Mouse (Mus musculus) ES-E14 (cell line): ENCODE measurements around the gene Mrps27. TPM values are rescaled to one million over a fixed set of nuclear protein-coding genes. Genes with fewer than 3 reads are reported as not detected.
A peak's percentile ranks its signal among the peaks of the same experiment; 100 is the strongest.

Source experiments
- DNase-seq: peaks from one replicate; pipeline ENCODE4 v3.0.0-alpha.2; 2013; ENCODE audit warnings: low read depth, low spot score
- H3K27ac ChIP-seq: 2 replicates; pipeline ENCODE4 v1.5.1; 2012; ENCODE audit warnings: low read depth, mild to moderate bottlenecking, low read length, moderate library complexity, mixed read lengths; ENCODE audit not compliant: poor library complexity, insufficient read depth, severe bottlenecking
- H3K36me3 ChIP-seq: 2 replicates; pipeline ENCODE4 v1.6.1; 2012; ENCODE audit warnings: mild to moderate bottlenecking, low read length, moderate library complexity, mixed read lengths; ENCODE audit not compliant: control insufficient read depth, poor library complexity, insufficient read depth, severe bottlenecking
- H3K4me1 ChIP-seq, 2 experiments: fragments of 150-350 bp in 1 of 2; sonication (generic) in 1 of 2; 2 replicates each; pipeline ENCODE4 v1.6.1; 2012; ENCODE audit warnings: low read length in 2 of 2, mild to moderate bottlenecking in 1 of 2, mixed read lengths in 1 of 2; ENCODE audit not compliant: control insufficient read depth in 2 of 2, insufficient read depth in 2 of 2, poor library complexity in 1 of 2
- H3K4me3 ChIP-seq, 2 experiments: fragments of 150-350 bp in 1 of 2; sonication (generic) in 1 of 2; 2 replicates each; pipeline ENCODE4 v1.5.1; 2012; ENCODE audit warnings: low read length in 2 of 2, low read depth in 1 of 2, mild to moderate bottlenecking in 1 of 2, mixed read lengths in 1 of 2; ENCODE audit not compliant: insufficient read depth in 1 of 2, poor library complexity in 1 of 2, severe bottlenecking in 1 of 2
- H3K9ac ChIP-seq: 2 replicates; pipeline ENCODE4 v1.6.1; 2012; ENCODE audit warnings: low read depth, mild to moderate bottlenecking, low read length, mixed read lengths; ENCODE audit not compliant: poor library complexity, insufficient read depth, severe bottlenecking
- H3K9me3 ChIP-seq: fragments of 150-350 bp; sonication (generic); 2 replicates; pipeline ENCODE4 v1.6.1; 2012; ENCODE audit warnings: low read depth, mild to moderate bottlenecking, low read length; ENCODE audit not compliant: control insufficient read depth, insufficient read depth
- CHD2 ChIP-seq: IDR thresholded peaks from 2 replicates; pipeline ENCODE4 v1.6.1; 2014; ENCODE audit warnings: mild to moderate bottlenecking, low read depth, low read length, inconsistent platforms
- HCFC1 ChIP-seq: IDR thresholded peaks from 2 replicates; pipeline ENCODE4 v1.6.1; 2012; ENCODE audit warnings: low read length, inconsistent platforms, borderline replicate concordance; ENCODE audit not compliant: insufficient read depth
- MAFK ChIP-seq: IDR thresholded peaks from 2 replicates; pipeline ENCODE4 v1.6.1; 2014; ENCODE audit warnings: mild to moderate bottlenecking, low read depth, low read length, inconsistent platforms; ENCODE audit not compliant: insufficient read depth
- ZC3H11A ChIP-seq: IDR thresholded peaks from 2 replicates; pipeline ENCODE4 v1.6.1; 2012; ENCODE audit warnings: low read depth, mild to moderate bottlenecking, inconsistent platforms, low read length, borderline replicate concordance
- ZNF384 ChIP-seq: IDR thresholded peaks from 2 replicates; pipeline ENCODE4 v1.6.1; 2012; ENCODE audit warnings: low read depth, low read length, inconsistent platforms
- in situ Hi-C, 2 experiments: fragments of 600-800 bp; cut with MboI; formaldehyde crosslinking; loops; one replicate each; pipeline ENCODE4 v1.15.1; 2025; ENCODE audit warnings: low sequenced_read_pairs in 2 of 2, inconsistent platforms in 1 of 2; ENCODE audit not compliant: unreplicated experiment in 2 of 2
- total RNA-seq: library from RNA; depleted of rRNA; stranded (reverse); fragments of 300-350 nt; gene quantifications from 2 replicates; pipeline ENCODE4 v1.2.3, GENCODE M21; 2012

The Mrps27 gene
- total RNA-seq, 1 experiment: 34.5 TPM

- Histone ChIP-seq H3K36me3 (no peaks in the 10 kb centered on the region), H3K4me3 (no peak overlapping the region), H3K27ac (no peak overlapping the region), H3K9me3 (no peaks in the 10 kb centered on the region), H3K4me1 (peaks cover 0 to 3% of the 10 kb centered on the region in 2 experiments; a peak in 1 of 4 replicates), H3K9ac (no peak overlapping the region)
- in situ Hi-C loops: no loop called here
- TF ChIP-seq HCFC1: no peak
- no peak for TF ChIP-seq ZNF384
- no peak for TF ChIP-seq CHD2
- no peak for TF ChIP-seq MAFK
- no peak for TF ChIP-seq ZC3H11A
- DNase-seq: peak; percentile 11
Measured at GRCm38 (mm10) chr13:99384555-99385203, 40.1 kb downstream of the Mrps27 start.

- Histone ChIP-seq H3K9ac (no peak overlapping the region), H3K4me1 (peaks cover 0 to 4% of the 10 kb centered on the region in 2 experiments; a peak in 1 of 4 replicates), H3K4me3 (no peak overlapping the region), H3K36me3 (no peaks in the 10 kb centered on the region), H3K9me3 (no peaks in the 10 kb centered on the region), H3K27ac (no peak overlapping the region)
- TF ChIP-seq HCFC1 (no peak), CHD2 (no peak), MAFK (no peak), ZC3H11A (no peak), ZNF384 (no peak)
- in situ Hi-C loops: no loop called here
- no peak for DNase-seq
Measured at GRCm38 (mm10) chr13:99385911-99386310, 41.3 kb downstream of the Mrps27 start.

- H3K9me3 ChIP-seq: no peaks in the 10 kb centered on the region
- in situ Hi-C loops: no loop called here
- DNase-seq: no peak
- no peak for TF ChIP-seq HCFC1
- no peak for TF ChIP-seq ZNF384
- no peak for TF ChIP-seq ZC3H11A
- TF ChIP-seq MAFK: no peak
- TF ChIP-seq CHD2: no peak
- no peak overlapping the region for H3K4me3 ChIP-seq
- H3K4me1 ChIP-seq: peaks cover 0 to 7% of the 10 kb centered on the region in 2 experiments; a peak in 1 of 4 replicates
- no peak overlapping the region for H3K27ac ChIP-seq
- H3K9ac ChIP-seq: no peak overlapping the region
- H3K36me3 ChIP-seq: no peaks in the 10 kb centered on the region; the same call in 1 of the 2 replicates
Measured at GRCm38 (mm10) chr13:99386341-99386740, 41.8 kb downstream of the Mrps27 start.

GRCm38 (mm10) chr13:99387901-99388811 lies 43.6 kb downstream of the Mrps27 start:
- Histone ChIP-seq H3K9me3 (no peaks in the 10 kb centered on the region), H3K4me3 (no peak overlapping the region), H3K9ac (no peak overlapping the region), H3K27ac (no peak overlapping the region), H3K36me3 (no peaks in the 10 kb centered on the region; the same call in 1 of the 2 replicates), H3K4me1 (peaks cover 0 to 7% of the 10 kb centered on the region in 2 experiments; a peak in 1 of 4 replicates)
- no peak for TF ChIP-seq HCFC1
- TF ChIP-seq CHD2: no peak
- TF ChIP-seq ZC3H11A: no peak
- no peak for TF ChIP-seq ZNF384
- no peak for TF ChIP-seq MAFK
- in situ Hi-C loops: no loop called here
- no peak for DNase-seq
